Mouse (Mus musculus) mouse trophoblast stem cell (cell line): ENCODE measurements around the gene Lamp2.
"Not testable (repeated sequence)": the region's sequence is repeated elsewhere in the genome, so short reads cannot be mapped to it uniquely, and the experiment has no call there.

Experiments
- in situ Hi-C, 2 experiments: fragments of 300-500 bp; cut with MseI, MboI; formaldehyde crosslinking; loops; 2 replicates in 1 of 2; 3 replicates in 1 of 2; pipeline ENCODE4 v1.15.1; 2025

The Lamp2 gene

GRCm38 (mm10) chrX:38428818-38429440 is 27.3 kb downstream of the Lamp2 start:
- in situ Hi-C loops: loop anchor here in 1 of 2 experiments (5.0 kb wide), 1 partner anchor 97 kb away; no protein-coding TSS in a partner anchor

- in situ Hi-C loops: loop anchor here in 1 of 2 experiments (5.0 kb wide), 1 partner anchor 94 kb away; no protein-coding TSS in a partner anchor
Measured at GRCm38 (mm10) chrX:38426043-38426442, 30.2 kb downstream of the Lamp2 start.

GRCm38 (mm10) chrX:38423096-38423495 is 33.2 kb downstream of the Lamp2 start:
- in situ Hi-C loops: no loop called here

- in situ Hi-C loops: no loop called here
Measured at GRCm38 (mm10) chrX:38422396-38422795, 33.9 kb downstream of the Lamp2 start.

- in situ Hi-C loops: no loop called here
Measured at GRCm38 (mm10) chrX:38403879-38404278, 52.4 kb downstream of the Lamp2 start.

- in situ Hi-C loops: no loop called here
Measured at GRCm38 (mm10) chrX:38402981-38403380, 53.3 kb downstream of the Lamp2 start.

GRCm38 (mm10) chrX:38402004-38402403 is 54.2 kb downstream of the Lamp2 start:
- in situ Hi-C loops: no loop called here

GRCm38 (mm10) chrX:38400616-38401015 is 55.6 kb downstream of the Lamp2 start:
- in situ Hi-C loops: no loop called here

GRCm38 (mm10) chrX:38399671-38400070 is 56.6 kb downstream of the Lamp2 start:
- in situ Hi-C loops: no loop called here

GRCm38 (mm10) chrX:38373169-38373568 is 83.1 kb downstream of the Lamp2 start:
- in situ Hi-C loops: not testable (repeated sequence)

- in situ Hi-C loops: not testable (repeated sequence)
Measured at GRCm38 (mm10) chrX:38364621-38365020, 91.6 kb downstream of the Lamp2 start.

GRCm38 (mm10) chrX:38362016-38362415 is 94.2 kb downstream of the Lamp2 start:
- in situ Hi-C loops: no loop called here
